Mouse (Mus musculus) forebrain, postnatal 0 days (tissue): ENCODE results near the gene Disc1. TPM values are rescaled to one million over a fixed set of nuclear protein-coding genes. Genes with fewer than 3 reads are reported as not detected.
A peak's percentile ranks its signal among the peaks of the same experiment; 100 is the strongest.

Experiments
- ATAC-seq: fragments of 200-750 bp; cut with Nextera tagmentation; 2 replicates; pipeline ENCODE4 v1.8.0; 2017; ENCODE audit warnings: mild to moderate bottlenecking, moderate library complexity
- DNase-seq: peaks from one replicate; pipeline ENCODE4 v3.0.0-alpha.2; 2015
- H3K27ac ChIP-seq: fragments of 300-500 bp; sonication (generic); 2 replicates; pipeline ENCODE4 v1.5.1; 2014; ENCODE audit warnings: low read depth, mild to moderate bottlenecking, antibody characterized with exemption, low read length, moderate library complexity, mixed read lengths
- H3K27me3 ChIP-seq: fragments of 300-500 bp; sonication (generic); 2 replicates; pipeline ENCODE4 v1.6.1; 2014; ENCODE audit warnings: mild to moderate bottlenecking, low read length, mixed read lengths; ENCODE audit not compliant: insufficient read depth
- H3K36me3 ChIP-seq: fragments of 300-500 bp; sonication (generic); 2 replicates; pipeline ENCODE4 v1.6.1; 2014; ENCODE audit warnings: mild to moderate bottlenecking, moderate library complexity; ENCODE audit not compliant: insufficient read depth
- H3K4me1 ChIP-seq: fragments of 300-500 bp; sonication (generic); 2 replicates; pipeline ENCODE4 v1.6.1; 2014; ENCODE audit warnings: antibody characterized with exemption; ENCODE audit not compliant: insufficient read depth
- H3K4me2 ChIP-seq: fragments of 300-500 bp; sonication (generic); 2 replicates; pipeline ENCODE4 v1.6.1; 2014; ENCODE audit warnings: low read depth, mild to moderate bottlenecking, moderate library complexity
- H3K4me3 ChIP-seq: fragments of 300-500 bp; sonication (generic); 2 replicates; pipeline ENCODE4 v1.5.1; 2014; ENCODE audit warnings: low read depth, low read length, mixed read lengths
- H3K9ac ChIP-seq: fragments of 300-500 bp; sonication (generic); 2 replicates; pipeline ENCODE4 v1.6.1; 2014; ENCODE audit warnings: mild to moderate bottlenecking
- H3K9me3 ChIP-seq: fragments of 300-500 bp; sonication (generic); 2 replicates; pipeline ENCODE4 v1.6.1; 2016; ENCODE audit warnings: low read length
- CTCF ChIP-seq: sonication (generic); IDR thresholded peaks from 2 replicates; pipeline ENCODE4 v1.5.1; 2016; ENCODE audit warnings: antibody characterized with exemption, control low read depth, low read depth
- WGBS: fragments of 180-500 bp; shearing (Covaris S2); extraction: QIAGEN DNeasy Blood & Tissue Kit; methylation state at CpG from one replicate; pipeline ENCODE4 v1.1.7; 2014; 5-methylcytosine and 5-hydroxymethylcytosine counted together
- polyA plus RNA-seq: library from polyadenylated mRNA; unstranded; fragments of >200 nt; fragmentation: Nextera tagmentation; extraction: Ambion mirVana; gene quantifications from 2 replicates; pipeline ENCODE4 v1.2.1, GENCODE M21; 2015
- total RNA-seq: library from RNA; depleted of rRNA; stranded (reverse); fragments of >200 nt; gene quantifications from 2 replicates; pipeline ENCODE4 v1.2.3, GENCODE M21; 2014

Disc1 gene
- total and polyA plus RNA-seq, 2 experiments from 2014 or later: 0.73 to 6.4 TPM

GRCm38 (mm10) chr8:125066913-125067595 lies 13.1 kb downstream of the Disc1 start:
- no peaks in the 10 kb centered on the region for H3K4me1 ChIP-seq
- H3K4me2 ChIP-seq: no peak overlapping the region
- no peak overlapping the region for H3K9ac ChIP-seq
- 18% methylated on average over 12 of the region's 12 CpGs for WGBS
- peak overlapping the region; percentile 70 for H3K27ac ChIP-seq
- ATAC-seq (peak; percentile 88), DNase-seq (peak; percentile 87)
- H3K27me3 ChIP-seq: no peaks in the 10 kb centered on the region
- no peaks in the 10 kb centered on the region for H3K36me3 ChIP-seq
- TF ChIP-seq CTCF: peak; percentile 86
- H3K9me3 ChIP-seq: no peaks in the 10 kb centered on the region
- H3K4me3 ChIP-seq: no peak overlapping the region

GRCm38 (mm10) chr8:125067596-125067960 lies 13.6 kb downstream of the Disc1 start:
- Histone ChIP-seq H3K27ac (peak overlapping the region; percentile 70), H3K4me3 (no peak overlapping the region), H3K9ac (no peak overlapping the region), H3K9me3 (no peaks in the 10 kb centered on the region), H3K36me3 (no peaks in the 10 kb centered on the region), H3K27me3 (no peaks in the 10 kb centered on the region), H3K4me1 (no peaks in the 10 kb centered on the region), H3K4me2 (no peak overlapping the region)
- 56% methylated on average over 9 of the region's 9 CpGs for WGBS
- peak; percentile 51 for ATAC-seq
- no peak for TF ChIP-seq CTCF
- DNase-seq: no peak

- H3K4me3 ChIP-seq: no peak overlapping the region
- WGBS: 77% methylated on average over 6 of the region's 6 CpGs
- no peak for TF ChIP-seq CTCF
- H3K27me3 ChIP-seq: no peaks in the 10 kb centered on the region
- ATAC-seq (no peak; the same call in 1 of the 2 replicates), DNase-seq (peak; percentile 57)
- H3K27ac ChIP-seq: peak overlapping the region; percentile 70
- H3K9me3 ChIP-seq: no peaks in the 10 kb centered on the region
- H3K9ac ChIP-seq: no peak overlapping the region
- H3K4me1 ChIP-seq: no peaks in the 10 kb centered on the region
- H3K36me3 ChIP-seq: no peaks in the 10 kb centered on the region
- no peak overlapping the region for H3K4me2 ChIP-seq
Measured at GRCm38 (mm10) chr8:125068146-125068905, 14.3 kb downstream of the Disc1 start.

GRCm38 (mm10) chr8:125069304-125069703 lies 15.3 kb downstream of the Disc1 start:
- no peaks in the 10 kb centered on the region for H3K4me1 ChIP-seq
- 82% methylated on average over 7 of the region's 7 CpGs for WGBS
- DNase-seq: no peak
- H3K27me3 ChIP-seq: no peaks in the 10 kb centered on the region
- no peak overlapping the region for H3K9ac ChIP-seq
- no peak for TF ChIP-seq CTCF
- no peaks in the 10 kb centered on the region for H3K36me3 ChIP-seq
- no peak overlapping the region for H3K27ac ChIP-seq
- no peak overlapping the region for H3K4me3 ChIP-seq
- no peak overlapping the region for H3K4me2 ChIP-seq
- no peaks in the 10 kb centered on the region for H3K9me3 ChIP-seq
- ATAC-seq: no peak

GRCm38 (mm10) chr8:125069733-125070132 lies 15.7 kb downstream of the Disc1 start:
- Histone ChIP-seq H3K27ac (no peak overlapping the region), H3K4me3 (no peak overlapping the region), H3K36me3 (no peaks in the 10 kb centered on the region), H3K4me2 (no peak overlapping the region), H3K27me3 (no peaks in the 10 kb centered on the region), H3K9ac (no peak overlapping the region), H3K9me3 (no peaks in the 10 kb centered on the region), H3K4me1 (no peaks in the 10 kb centered on the region)
- no peak for TF ChIP-seq CTCF
- WGBS: 55% methylated on average over 6 of the region's 6 CpGs
- no peak for DNase-seq
- no peak for ATAC-seq

GRCm38 (mm10) chr8:125074141-125074540 lies 20.1 kb downstream of the Disc1 start:
- no peaks in the 10 kb centered on the region for H3K9me3 ChIP-seq
- H3K4me3 ChIP-seq: no peak overlapping the region
- no peaks in the 10 kb centered on the region for H3K4me1 ChIP-seq
- no peaks in the 10 kb centered on the region for H3K27me3 ChIP-seq
- ATAC-seq: no peak
- no peak overlapping the region for H3K27ac ChIP-seq
- no peak for DNase-seq
- 85% methylated on average over 10 of the region's 10 CpGs for WGBS
- no peaks in the 10 kb centered on the region for H3K36me3 ChIP-seq
- H3K9ac ChIP-seq: no peak overlapping the region
- TF ChIP-seq CTCF: no peak
- H3K4me2 ChIP-seq: no peak overlapping the region

GRCm38 (mm10) chr8:125074581-125074980 lies 20.6 kb downstream of the Disc1 start:
- no peak overlapping the region for H3K9ac ChIP-seq
- no peaks in the 10 kb centered on the region for H3K4me1 ChIP-seq
- no peak overlapping the region for H3K4me2 ChIP-seq
- no peaks in the 10 kb centered on the region for H3K27me3 ChIP-seq
- no peak for ATAC-seq
- no peaks in the 10 kb centered on the region for H3K36me3 ChIP-seq
- TF ChIP-seq CTCF: no peak
- no peaks in the 10 kb centered on the region for H3K9me3 ChIP-seq
- no peak overlapping the region for H3K4me3 ChIP-seq
- WGBS: 91% methylated on average over 2 of the region's 2 CpGs
- DNase-seq: no peak
- no peak overlapping the region for H3K27ac ChIP-seq
